Mouse (Mus musculus): ENCODE data around the gene Dclre1c.

Dclre1c gene

GRCm38 (mm10) chr2:3474861-3475283 lies 50.9 kb downstream of the Dclre1c start, which contains the start of gene Suv39h2:
Suv39h2 (minus strand) TSS chr2:3475031.
- in situ Hi-C loops (cut with MboI), result no loop called here

- in situ Hi-C loops (cut with MboI), result no loop called here
Measured at GRCm38 (mm10) chr2:3475746-3476251, 51.9 kb downstream of the Dclre1c start.

GRCm38 (mm10) chr2:3480239-3480638 lies 56.3 kb downstream of the Dclre1c start:
- in situ Hi-C loops (cut with MboI), result no loop called here

- in situ Hi-C loops (cut with MboI), result no loop called here
Measured at GRCm38 (mm10) chr2:3489816-3490215, 65.9 kb downstream of the Dclre1c start.

GRCm38 (mm10) chr2:3493833-3494409 lies 70.0 kb downstream of the Dclre1c start:
- in situ Hi-C loops (cut with MboI), result no loop called here

- in situ Hi-C loops (cut with MboI), result no loop called here
Measured at GRCm38 (mm10) chr2:3499543-3499942, 75.6 kb downstream of the Dclre1c start.

- in situ Hi-C loops (cut with MboI), result no loop called here
Measured at GRCm38 (mm10) chr2:3500886-3501285, 77.0 kb downstream of the Dclre1c start.

- in situ Hi-C loops (cut with MboI), result no loop called here
Measured at GRCm38 (mm10) chr2:3512076-3512475, 88.1 kb downstream of the Dclre1c start.

- in situ Hi-C loops (cut with MboI), result no loop called here
Measured at GRCm38 (mm10) chr2:3512552-3513454, 88.9 kb downstream of the Dclre1c start, which contains the start of the genes Gm45902, Hspa14 and Cdnf. Gm45902 (minus strand) TSS chr2:3512790. Hspa14 (minus strand) TSS chr2:3512814. Cdnf (plus strand) TSS chr2:3513030.

All from mature B cell (primary cell).